Mouse (Mus musculus): ENCODE data around the gene Tshr. TPM values are rescaled to one million over a fixed set of nuclear protein-coding genes. Genes with fewer than 3 reads are reported as not detected.

The Tshr gene
- polyA plus RNA-seq, 2 experiments = 0.34 to 0.62 TPM

- TF ChIP-seq POLR2A (IDR thresholded peaks at IDR 0.05; ENCODE audit: borderline replicate concordance, extremely low read depth, insufficient read depth, insufficient read length) = no peak
- Histone ChIP-seq H3K4me3 (replicated peaks; ENCODE audit: low read length) (no peak overlapping the region), H3K27ac (replicated peaks; ENCODE audit: low read depth, low read length) (no peak overlapping the region), H3K9me3 (ENCODE audit: control insufficient read depth, low read length) (no peaks in the 10 kb centered on the region), H3K4me2 (replicated peaks; ENCODE audit: low read depth, low read length, severe bottlenecking) (no peak overlapping the region), H3K36me3 (ENCODE audit: control insufficient read depth, insufficient read depth, low read length) (no peaks in the 10 kb centered on the region), H3K9ac (ENCODE audit: low read depth, low read length, severe bottlenecking) (no peak overlapping the region), H3K27me3 (ENCODE audit: control insufficient read depth, insufficient read depth, low read length) (no peaks in the 10 kb centered on the region), H3K4me1 (ENCODE audit: control insufficient read depth, insufficient read depth, low read length) (no peaks in the 10 kb centered on the region)
- ATAC-seq (ENCODE audit: low FRiP score, low read depth) (no peak), DNase-seq (ENCODE audit: low spot score) (no peak)
- WGBS = 57% methylated on average over 2 of the region's 2 CpGs
These were observed 42.8 kb downstream of the Tshr start for GRCm38 (mm10) chr12:91427129-91427528.

- WGBS = 85% methylated on average over 13 of the region's 13 CpGs
- no peak for DNase-seq (ENCODE audit: low spot score)
- Histone ChIP-seq H3K4me2 (replicated peaks; ENCODE audit: low read depth, low read length, severe bottlenecking) (no peak overlapping the region), H3K36me3 (ENCODE audit: control insufficient read depth, insufficient read depth, low read length) (no peaks in the 10 kb centered on the region), H3K9me3 (ENCODE audit: control insufficient read depth, low read length) (no peaks in the 10 kb centered on the region), H3K4me1 (ENCODE audit: control insufficient read depth, insufficient read depth, low read length) (no peaks in the 10 kb centered on the region), H3K27me3 (ENCODE audit: control insufficient read depth, insufficient read depth, low read length) (no peaks in the 10 kb centered on the region), H3K27ac (replicated peaks; ENCODE audit: low read depth, low read length) (no peak overlapping the region), H3K9ac (ENCODE audit: low read depth, low read length, severe bottlenecking) (no peak overlapping the region), H3K4me3 (replicated peaks; ENCODE audit: low read length) (no peak overlapping the region)
- no peak for TF ChIP-seq POLR2A (IDR thresholded peaks at IDR 0.05; ENCODE audit: borderline replicate concordance, extremely low read depth, insufficient read depth, insufficient read length)
- no peak for ATAC-seq (ENCODE audit: low FRiP score, low read depth)
These were observed 97.9 kb downstream of the Tshr start for GRCm38 (mm10) chr12:91482195-91482733.

DNA sequence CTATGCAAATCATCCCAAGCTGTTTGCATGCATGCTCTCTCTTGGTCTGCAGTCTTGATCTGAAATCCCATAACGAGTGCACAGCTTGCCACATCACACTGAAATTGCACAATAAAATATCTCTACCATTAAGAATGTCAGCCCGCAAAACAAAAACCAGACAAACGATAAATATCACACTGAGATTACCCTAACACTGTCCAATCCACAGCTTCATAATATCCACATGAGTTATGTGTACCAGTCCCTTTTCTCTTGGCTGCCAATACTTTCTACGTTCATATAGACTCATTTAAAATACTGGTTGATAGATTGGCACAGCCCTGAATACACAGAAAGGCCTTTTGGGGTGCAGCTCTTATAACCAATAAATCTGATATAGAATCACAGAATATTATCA is 102.0 kb downstream of the Tshr start:
- no peak overlapping the region for H3K4me3 ChIP-seq (replicated peaks; ENCODE audit: low read length)
- DNase-seq (ENCODE audit: low spot score) (no peak), ATAC-seq (ENCODE audit: low FRiP score, low read depth) (no peak)
- 72% methylated on average over 4 of the region's 4 CpGs for WGBS
- no peak for TF ChIP-seq POLR2A (IDR thresholded peaks at IDR 0.05; ENCODE audit: borderline replicate concordance, extremely low read depth, insufficient read depth, insufficient read length)
- H3K4me1 ChIP-seq (ENCODE audit: control insufficient read depth, insufficient read depth, low read length) = no peaks in the 10 kb centered on the region
- H3K27ac ChIP-seq (replicated peaks; ENCODE audit: low read depth, low read length) = no peak overlapping the region
- H3K9me3 ChIP-seq (ENCODE audit: control insufficient read depth, low read length) = no peaks in the 10 kb centered on the region
- no peak overlapping the region for H3K9ac ChIP-seq (ENCODE audit: low read depth, low read length, severe bottlenecking)
- no peak overlapping the region for H3K4me2 ChIP-seq (replicated peaks; ENCODE audit: low read depth, low read length, severe bottlenecking)
- no peaks in the 10 kb centered on the region for H3K36me3 ChIP-seq (ENCODE audit: control insufficient read depth, insufficient read depth, low read length)
- no peaks in the 10 kb centered on the region for H3K27me3 ChIP-seq (ENCODE audit: control insufficient read depth, insufficient read depth, low read length)

GRCm38 (mm10) chr12:91488406-91488805 is 104.0 kb downstream of the Tshr start:
- no peak for ATAC-seq (ENCODE audit: low FRiP score, low read depth)

GRCm38 (mm10) chr12:91495497-91496225 is 111.3 kb downstream of the Tshr start:
- no peak for TF ChIP-seq POLR2A (IDR thresholded peaks at IDR 0.05; ENCODE audit: borderline replicate concordance, extremely low read depth, insufficient read depth, insufficient read length)
- H3K36me3 ChIP-seq (ENCODE audit: control insufficient read depth, insufficient read depth, low read length) = no peaks in the 10 kb centered on the region
- peaks cover 6% of the 10 kb centered on the region; the same call in 1 of the 2 replicates for H3K4me1 ChIP-seq (ENCODE audit: control insufficient read depth, insufficient read depth, low read length)
- no peaks in the 10 kb centered on the region for H3K27me3 ChIP-seq (ENCODE audit: control insufficient read depth, insufficient read depth, low read length)
- H3K27ac ChIP-seq (replicated peaks; ENCODE audit: low read depth, low read length) = no peak overlapping the region
- no peak overlapping the region for H3K4me2 ChIP-seq (replicated peaks; ENCODE audit: low read depth, low read length, severe bottlenecking)
- DNase-seq (ENCODE audit: low spot score) (no peak), ATAC-seq (ENCODE audit: low FRiP score, low read depth) (no peak)
- H3K4me3 ChIP-seq (replicated peaks; ENCODE audit: low read length) = no peak overlapping the region
- 39% methylated on average over 11 of the region's 11 CpGs for WGBS
- no peak overlapping the region for H3K9ac ChIP-seq (ENCODE audit: low read depth, low read length, severe bottlenecking)
- H3K9me3 ChIP-seq (ENCODE audit: control insufficient read depth, low read length) = no peaks in the 10 kb centered on the region

More at GRCm38 (mm10) chr12:91488406-91488805, 104.0 kb downstream of the Tshr start:
- Histone ChIP-seq H3K4me2 (replicated peaks; ENCODE audit: low read depth, low read length, severe bottlenecking) (no peak overlapping the region), H3K9me3 (ENCODE audit: control insufficient read depth, low read length) (no peaks in the 10 kb centered on the region), H3K4me1 (ENCODE audit: control insufficient read depth, insufficient read depth, low read length) (no peaks in the 10 kb centered on the region), H3K27ac (replicated peaks; ENCODE audit: low read depth, low read length) (no peak overlapping the region), H3K36me3 (ENCODE audit: control insufficient read depth, insufficient read depth, low read length) (no peaks in the 10 kb centered on the region), H3K9ac (ENCODE audit: low read depth, low read length, severe bottlenecking) (no peak overlapping the region), H3K4me3 (replicated peaks; ENCODE audit: low read length) (no peak overlapping the region), H3K27me3 (ENCODE audit: control insufficient read depth, insufficient read depth, low read length) (no peaks in the 10 kb centered on the region)
- no peak for DNase-seq (ENCODE audit: low spot score)
- no peak for TF ChIP-seq POLR2A (IDR thresholded peaks at IDR 0.05; ENCODE audit: borderline replicate concordance, extremely low read depth, insufficient read depth, insufficient read length)
- 44% methylated on average over 3 of the region's 3 CpGs for WGBS

Data from limb, embryonic 14.5 days (tissue).